Mouse (Mus musculus): ENCODE measurements at regions not wholly inside any gene's neighbourhood (a gene's known extent, or its start where the extent isn't known, plus 50 kb on each side); places are given as distances from the start of the nearest gene placed in this dataset.
A peak's percentile ranks its signal among the peaks of the same experiment; 100 is the strongest.

- peak; percentile 15 to 43 for DNase-seq (ENCODE audit: low spot score in 2 of 2)
These were observed 1034.5 kb downstream of the Gm10330 start for GRCm38 (mm10) chr12:22745556-22745955.

GRCm38 (mm10) chr12:22745067-22745466 is 1035.0 kb downstream of the Gm10330 start:
- peak in 1 of 2 experiments; percentile 7 for DNase-seq (ENCODE audit: low spot score in 2 of 2)
